Mouse (Mus musculus) limb, embryonic 13.5 days (tissue): ENCODE measurements around the gene Pde4d. TPM values are rescaled to one million over a fixed set of nuclear protein-coding genes. Genes with fewer than 3 reads are reported as not detected.

Source experiments
- ATAC-seq: fragments of 200-750 bp; cut with Nextera tagmentation; 2 replicates; pipeline ENCODE4 v1.8.0; 2017; ENCODE audit warnings: low read depth, moderate number of reproducible peaks, moderate TSS enrichment; ENCODE audit not compliant: low FRiP score
- H3K27ac ChIP-seq: fragments of 300-500 bp; sonication (generic); 2 replicates; pipeline ENCODE4 v1.5.1; 2015; ENCODE audit warnings: inconsistent platforms, mild to moderate bottlenecking, moderate library complexity
- H3K27me3 ChIP-seq: fragments of 300-500 bp; sonication (generic); 2 replicates; pipeline ENCODE4 v1.6.1; 2015; ENCODE audit warnings: mild to moderate bottlenecking, inconsistent platforms
- H3K36me3 ChIP-seq: fragments of 300-500 bp; sonication (generic); 2 replicates; pipeline ENCODE4 v1.6.1; 2015; ENCODE audit warnings: inconsistent platforms, mild to moderate bottlenecking, moderate library complexity
- H3K4me1 ChIP-seq: fragments of 300-500 bp; sonication (generic); 2 replicates; pipeline ENCODE4 v1.6.1; 2015; ENCODE audit warnings: inconsistent platforms
- H3K4me2 ChIP-seq: fragments of 300-500 bp; sonication (generic); replicated peaks from 2 replicates; pipeline ENCODE4 v1.6.1; 2015; ENCODE audit warnings: inconsistent platforms, mild to moderate bottlenecking, moderate library complexity
- H3K4me3 ChIP-seq: fragments of 300-500 bp; sonication (generic); 2 replicates; pipeline ENCODE4 v1.5.1; 2015; ENCODE audit warnings: moderate library complexity, mild to moderate bottlenecking, inconsistent platforms
- H3K9ac ChIP-seq: fragments of 300-500 bp; sonication (generic); 2 replicates; pipeline ENCODE4 v1.6.1; 2015; ENCODE audit warnings: mild to moderate bottlenecking, inconsistent platforms
- H3K9me3 ChIP-seq: fragments of 300-500 bp; sonication (generic); 2 replicates; pipeline ENCODE4 v1.6.1; 2016; ENCODE audit warnings: inconsistent platforms
- WGBS: fragments of 180-500 bp; shearing (Covaris S2); methylation state at CpG from one replicate; pipeline ENCODE4 v1.1.7; 2015; 5-methylcytosine and 5-hydroxymethylcytosine counted together
- polyA plus RNA-seq: library from polyadenylated mRNA; unstranded; fragments of >200 nt; fragmentation: Nextera tagmentation; extraction: Ambion mirVana; gene quantifications from 2 replicates; pipeline ENCODE4 v1.2.1, GENCODE M21; 2015

The Pde4d gene
- polyA plus RNA-seq, 1 experiment from 2014 or later, result 22.3 TPM

GRCm38 (mm10) chr13:109759201-109759600 is 1309.5 kb downstream of the Pde4d start:
- no peaks in the 10 kb centered on the region for H3K27me3 ChIP-seq
- H3K4me1 ChIP-seq, result 0 out of 2 replicates have a peak, but pooled peaks cover 5% of the 10 kb centered on the region
- no peak overlapping the region for H3K9ac ChIP-seq
- no peak overlapping the region for H3K4me2 ChIP-seq
- H3K36me3 ChIP-seq, result no peaks in the 10 kb centered on the region
- no peak for ATAC-seq
- no peak overlapping the region for H3K4me3 ChIP-seq
- H3K9me3 ChIP-seq, result no peaks in the 10 kb centered on the region
- no peak overlapping the region for H3K27ac ChIP-seq
- 47% methylated on average over 5 of the region's 5 CpGs for WGBS

- Histone ChIP-seq H3K4me3 (no peak overlapping the region), H3K4me1 (0 out of 2 replicates have a peak, but pooled peaks cover 5% of the 10 kb centered on the region), H3K27ac (no peak overlapping the region), H3K9me3 (no peaks in the 10 kb centered on the region), H3K36me3 (no peaks in the 10 kb centered on the region), H3K4me2 (no peak overlapping the region), H3K9ac (no peak overlapping the region), H3K27me3 (no peaks in the 10 kb centered on the region)
- WGBS, result 56% methylated on average over 13 of the region's 13 CpGs
- ATAC-seq, result no peak
Observed at GRCm38 (mm10) chr13:109761081-109761480, 1311.3 kb downstream of the Pde4d start.

- no peak overlapping the region for H3K9ac ChIP-seq
- no peak overlapping the region for H3K4me2 ChIP-seq
- no peak for ATAC-seq
- peaks cover 14% of the 10 kb centered on the region; the same call in 1 of the 2 replicates for H3K4me1 ChIP-seq
- no peaks in the 10 kb centered on the region for H3K9me3 ChIP-seq
- peaks cover 2% of the 10 kb centered on the region; the same call in 1 of the 2 replicates for H3K36me3 ChIP-seq
- WGBS, result 65% methylated on average over 6 of the region's 7 CpGs
- no peak overlapping the region for H3K4me3 ChIP-seq
- no peak overlapping the region for H3K27ac ChIP-seq
- no peaks in the 10 kb centered on the region for H3K27me3 ChIP-seq
Observed at GRCm38 (mm10) chr13:109774791-109775190, 1325.0 kb downstream of the Pde4d start.

- Histone ChIP-seq H3K36me3 (no peaks in the 10 kb centered on the region), H3K4me3 (no peak overlapping the region), H3K4me2 (no peak overlapping the region), H3K27me3 (no peaks in the 10 kb centered on the region), H3K4me1 (peaks cover 14% of the 10 kb centered on the region; the same call in 1 of the 2 replicates), H3K9me3 (no peaks in the 10 kb centered on the region), H3K27ac (no peak overlapping the region), H3K9ac (no peak overlapping the region; the same call in 1 of the 2 replicates)
- 36% methylated on average over 5 of the region's 5 CpGs for WGBS
- ATAC-seq, result no peak
Observed at GRCm38 (mm10) chr13:109775197-109775596, 1325.4 kb downstream of the Pde4d start.

- peak; percentile 93 for ATAC-seq
- H3K4me1 ChIP-seq, result peaks cover 14% of the 10 kb centered on the region; the same call in 1 of the 2 replicates
- no peak overlapping the region for H3K27ac ChIP-seq
- H3K36me3 ChIP-seq, result no peaks in the 10 kb centered on the region
- no peaks in the 10 kb centered on the region for H3K27me3 ChIP-seq
- H3K9ac ChIP-seq, result peak overlapping the region; percentile 53
- peak overlapping the region; percentile 61 for H3K4me2 ChIP-seq
- H3K9me3 ChIP-seq, result no peaks in the 10 kb centered on the region
- 4% methylated on average over 11 of the region's 11 CpGs for WGBS
- H3K4me3 ChIP-seq, result peak overlapping the region; percentile 29
Observed at GRCm38 (mm10) chr13:109776116-109776515, 1326.4 kb downstream of the Pde4d start.

GRCm38 (mm10) chr13:109776995-109777394 is 1327.2 kb downstream of the Pde4d start:
- H3K9ac ChIP-seq, result no peak overlapping the region
- no peak overlapping the region for H3K4me2 ChIP-seq
- 50% methylated on average over 3 of the region's 3 CpGs for WGBS
- no peak overlapping the region for H3K27ac ChIP-seq
- H3K36me3 ChIP-seq, result no peaks in the 10 kb centered on the region
- peaks cover 14% of the 10 kb centered on the region; the same call in 1 of the 2 replicates for H3K4me1 ChIP-seq
- no peak for ATAC-seq
- no peaks in the 10 kb centered on the region for H3K27me3 ChIP-seq
- no peak overlapping the region for H3K4me3 ChIP-seq
- no peaks in the 10 kb centered on the region for H3K9me3 ChIP-seq

- Histone ChIP-seq H3K27me3 (no peaks in the 10 kb centered on the region), H3K36me3 (no peaks in the 10 kb centered on the region), H3K4me3 (no peak overlapping the region), H3K27ac (no peak overlapping the region), H3K4me2 (no peak overlapping the region), H3K4me1 (peaks cover 14% of the 10 kb centered on the region; the same call in 1 of the 2 replicates), H3K9ac (no peak overlapping the region), H3K9me3 (no peaks in the 10 kb centered on the region)
- 84% methylated on average over 5 of the region's 5 CpGs for WGBS
- no peak for ATAC-seq
Observed at GRCm38 (mm10) chr13:109777441-109777840, 1327.7 kb downstream of the Pde4d start.

- ATAC-seq, result no peak
- peaks cover 14% of the 10 kb centered on the region; the same call in 1 of the 2 replicates for H3K4me1 ChIP-seq
- H3K4me2 ChIP-seq, result no peak overlapping the region
- no peaks in the 10 kb centered on the region for H3K36me3 ChIP-seq
- no peak overlapping the region for H3K9ac ChIP-seq
- no peak overlapping the region for H3K4me3 ChIP-seq
- H3K27ac ChIP-seq, result no peak overlapping the region
- H3K27me3 ChIP-seq, result no peaks in the 10 kb centered on the region
- WGBS, result 42% methylated on average over 9 of the region's 9 CpGs
- H3K9me3 ChIP-seq, result no peaks in the 10 kb centered on the region
Observed at GRCm38 (mm10) chr13:109778297-109778835, 1328.6 kb downstream of the Pde4d start.

GRCm38 (mm10) chr13:109781466-109781865 is 1331.7 kb downstream of the Pde4d start:
- H3K4me3 ChIP-seq, result no peak overlapping the region
- 97% methylated on average over 1 of the region's 1 CpGs for WGBS
- no peaks in the 10 kb centered on the region for H3K36me3 ChIP-seq
- no peak for ATAC-seq
- no peak overlapping the region for H3K9ac ChIP-seq
- H3K4me2 ChIP-seq, result no peak overlapping the region
- H3K27me3 ChIP-seq, result no peaks in the 10 kb centered on the region
- H3K4me1 ChIP-seq, result peaks cover 5% of the 10 kb centered on the region; the same call in 1 of the 2 replicates
- H3K27ac ChIP-seq, result no peak overlapping the region
- no peaks in the 10 kb centered on the region for H3K9me3 ChIP-seq

GRCm38 (mm10) chr13:109788604-109789003 is 1338.9 kb downstream of the Pde4d start:
- Histone ChIP-seq H3K36me3 (no peaks in the 10 kb centered on the region), H3K9ac (no peak overlapping the region), H3K4me2 (no peak overlapping the region), H3K4me1 (0 out of 2 replicates have a peak, but pooled peaks cover 8% of the 10 kb centered on the region), H3K4me3 (no peak overlapping the region), H3K9me3 (no peaks in the 10 kb centered on the region), H3K27me3 (no peaks in the 10 kb centered on the region), H3K27ac (no peak overlapping the region)
- ATAC-seq, result no peak
- WGBS, result 88% methylated on average over 4 of the region's 4 CpGs

- H3K9me3 ChIP-seq, result no peaks in the 10 kb centered on the region
- H3K27me3 ChIP-seq, result no peaks in the 10 kb centered on the region
- H3K4me1 ChIP-seq, result peaks cover 11% of the 10 kb centered on the region; the same call in 1 of the 2 replicates
- H3K9ac ChIP-seq, result no peak overlapping the region
- no peak for ATAC-seq
- H3K27ac ChIP-seq, result no peak overlapping the region
- no peaks in the 10 kb centered on the region for H3K36me3 ChIP-seq
- H3K4me3 ChIP-seq, result no peak overlapping the region
- no peak overlapping the region for H3K4me2 ChIP-seq
- 73% methylated on average over 4 of the region's 4 CpGs for WGBS
Observed at GRCm38 (mm10) chr13:109789151-109789550, 1339.4 kb downstream of the Pde4d start.

GRCm38 (mm10) chr13:109790045-109790715 is 1340.4 kb downstream of the Pde4d start:
- ATAC-seq, result no peak
- Histone ChIP-seq H3K4me2 (no peak overlapping the region), H3K27ac (no peak overlapping the region), H3K36me3 (no peaks in the 10 kb centered on the region), H3K9me3 (no peaks in the 10 kb centered on the region), H3K27me3 (no peaks in the 10 kb centered on the region), H3K9ac (no peak overlapping the region), H3K4me1 (peaks cover 14% of the 10 kb centered on the region; the same call in 1 of the 2 replicates), H3K4me3 (no peak overlapping the region)
- 64% methylated on average over 8 of the region's 8 CpGs for WGBS
